Mouse (Mus musculus) splenic B cell, adult 2 months (primary cell): ENCODE results near the gene Dcaf7.
A peak's percentile ranks its signal among the peaks of the same experiment; 100 is the strongest.
"Not testable (repeated sequence)": the region's sequence is repeated elsewhere in the genome, so short reads cannot be mapped to it uniquely, and the experiment has no call there.

Experiments
- DNase-seq: peaks from one replicate; pipeline ENCODE4 v3.0.0-alpha.2; 2011; ENCODE audit warnings: low read depth, low spot score
- H3K27me3 ChIP-seq: 2 replicates; pipeline ENCODE4 v1.6.1; 2012; ENCODE audit warnings: mild to moderate bottlenecking, low read length, moderate library complexity, mixed read lengths; ENCODE audit not compliant: control insufficient read depth, poor library complexity, insufficient read depth, severe bottlenecking
- H3K36me3 ChIP-seq: 2 replicates; pipeline ENCODE4 v1.6.1; 2012; ENCODE audit warnings: mild to moderate bottlenecking, low read length, moderate library complexity, mixed read lengths; ENCODE audit not compliant: control insufficient read depth, poor library complexity, insufficient read depth, severe bottlenecking

Gene Dcaf7

GRCm38 (mm10) chr11:106060549-106060948 lies 23.9 kb downstream of the Dcaf7 start:
- Histone ChIP-seq H3K36me3 (peaks cover 5% of the 10 kb centered on the region), H3K27me3 (no peaks in the 10 kb centered on the region)
- DNase-seq = no peak

GRCm38 (mm10) chr11:106061311-106061710 lies 24.6 kb downstream of the Dcaf7 start:
- no peak for DNase-seq
- Histone ChIP-seq H3K36me3 (no peaks in the 10 kb centered on the region; the same call in 1 of the 2 replicates), H3K27me3 (no peaks in the 10 kb centered on the region)

- no peak for DNase-seq
- Histone ChIP-seq H3K36me3 (no peaks in the 10 kb centered on the region), H3K27me3 (no peaks in the 10 kb centered on the region)
Measured at GRCm38 (mm10) chr11:106063756-106064155, 27.1 kb downstream of the Dcaf7 start.

- peak; percentile 10 for DNase-seq
- Histone ChIP-seq H3K36me3 (no peaks in the 10 kb centered on the region), H3K27me3 (no peaks in the 10 kb centered on the region)
Measured at GRCm38 (mm10) chr11:106065073-106065922, 28.6 kb downstream of the Dcaf7 start.

- no peaks in the 10 kb centered on the region for H3K36me3 ChIP-seq
- DNase-seq = peak; percentile 94
- H3K27me3 ChIP-seq = no peaks in the 10 kb centered on the region
Measured at GRCm38 (mm10) chr11:106065923-106066571, 29.4 kb downstream of the Dcaf7 start, which contains the start of gene Taco1. TSS of gene Taco1 (plus strand) at chr11:106066061.

- not testable (repeated sequence) for H3K27me3 ChIP-seq, H3K36me3 ChIP-seq
- peak; percentile 87 for DNase-seq
Measured at GRCm38 (mm10) chr11:106066616-106067015, 29.9 kb downstream of the Dcaf7 start.

GRCm38 (mm10) chr11:106073774-106074173 lies 37.1 kb downstream of the Dcaf7 start:
- DNase-seq = no peak
- H3K27me3 ChIP-seq = no peaks in the 10 kb centered on the region
- peaks cover 3% of the 10 kb centered on the region; the same call in 1 of the 2 replicates for H3K36me3 ChIP-seq

- peak; percentile 91 for DNase-seq
- H3K27me3 ChIP-seq = no peaks in the 10 kb centered on the region
- H3K36me3 ChIP-seq = peaks cover 3% of the 10 kb centered on the region; the same call in 1 of the 2 replicates
Measured at GRCm38 (mm10) chr11:106076321-106076720, 39.6 kb downstream of the Dcaf7 start.

- H3K27me3 ChIP-seq = no peaks in the 10 kb centered on the region
Measured at GRCm38 (mm10) chr11:106083708-106084701, 47.3 kb downstream of the Dcaf7 start, which contains the start of gene Map3k3. TSS of gene Map3k3 (plus strand) at chr11:106084613.

GRCm38 (mm10) chr11:106084911-106085561 lies 48.4 kb downstream of the Dcaf7 start:
- DNase-seq = peak; percentile 70
- Histone ChIP-seq H3K36me3 (no peaks in the 10 kb centered on the region), H3K27me3 (no peaks in the 10 kb centered on the region)

More at GRCm38 (mm10) chr11:106083708-106084701, 47.3 kb downstream of the Dcaf7 start, which contains the start of gene Map3k3:
- DNase-seq = peak; percentile 100
- no peaks in the 10 kb centered on the region for H3K36me3 ChIP-seq

- no peak for DNase-seq
- Histone ChIP-seq H3K27me3 (no peaks in the 10 kb centered on the region), H3K36me3 (peaks cover 7% of the 10 kb centered on the region; the same call in 1 of the 2 replicates)
Measured at GRCm38 (mm10) chr11:106098223-106098622, 61.6 kb downstream of the Dcaf7 start.

- peaks cover 6% of the 10 kb centered on the region; the same call in 1 of the 2 replicates for H3K36me3 ChIP-seq
- no peak for DNase-seq
Measured at GRCm38 (mm10) chr11:106102866-106103265, 66.2 kb downstream of the Dcaf7 start.

GRCm38 (mm10) chr11:106106047-106106587 lies 69.4 kb downstream of the Dcaf7 start:
- Histone ChIP-seq H3K27me3 (no peaks in the 10 kb centered on the region), H3K36me3 (peaks cover 4% of the 10 kb centered on the region; the same call in 1 of the 2 replicates)
- peak; percentile 79 for DNase-seq

More at GRCm38 (mm10) chr11:106102866-106103265, 66.2 kb downstream of the Dcaf7 start:
- H3K27me3 ChIP-seq = no peaks in the 10 kb centered on the region
